Mouse (Mus musculus): ENCODE data around the gene Map2k3. TPM values are rescaled to one million over a fixed set of nuclear protein-coding genes. Genes with fewer than 3 reads are reported as not detected.

Gene Map2k3
- polyA plus RNA-seq, 1 experiment from 2014 or later = 86.4 TPM

- Histone ChIP-seq H3K4me1 (replicated peaks; ENCODE audit: control insufficient read depth, insufficient read depth, low read length) (no peaks in the 10 kb centered on the region), H3K27me3 (replicated peaks; ENCODE audit: control insufficient read depth, insufficient read depth, low read length) (no peaks in the 10 kb centered on the region), H3K4me2 (replicated peaks; ENCODE audit: low read depth) (no peak overlapping the region), H3K4me3 (ENCODE audit: low read depth, low read length) (no peak overlapping the region), H3K9me3 (ENCODE audit: control insufficient read depth) (no peaks in the 10 kb centered on the region), H3K27ac (ENCODE audit: low read depth, low read length) (no peak overlapping the region), H3K36me3 (ENCODE audit: control insufficient read depth, insufficient read depth) (no peaks in the 10 kb centered on the region), H3K9ac (ENCODE audit: low read depth, low read length) (no peak overlapping the region)
- WGBS = 76% methylated on average over 2 of the region's 2 CpGs
- no peak for ATAC-seq
- no peak for TF ChIP-seq CTCF (IDR thresholded peaks at IDR 0.05; ENCODE audit: low read depth)
These were observed 11.8 kb upstream of the Map2k3 start for GRCm38 (mm10) chr11:60920021-60920420.

- no peaks in the 10 kb centered on the region for H3K27me3 ChIP-seq (replicated peaks; ENCODE audit: control insufficient read depth, insufficient read depth, low read length)
- H3K4me1 ChIP-seq (replicated peaks; ENCODE audit: control insufficient read depth, insufficient read depth, low read length) = no peaks in the 10 kb centered on the region
- TF ChIP-seq CTCF (IDR thresholded peaks at IDR 0.05; ENCODE audit: low read depth) = no peak
- H3K4me3 ChIP-seq (ENCODE audit: low read depth, low read length) = no peak overlapping the region
- H3K9ac ChIP-seq (ENCODE audit: low read depth, low read length) = no peak overlapping the region
- H3K9me3 ChIP-seq (ENCODE audit: control insufficient read depth) = no peaks in the 10 kb centered on the region
- 68% methylated on average over 1 of the region's 1 CpGs for WGBS
- H3K27ac ChIP-seq (ENCODE audit: low read depth, low read length) = no peak overlapping the region
- no peak overlapping the region for H3K4me2 ChIP-seq (replicated peaks; ENCODE audit: low read depth)
- no peak for ATAC-seq
- H3K36me3 ChIP-seq (ENCODE audit: control insufficient read depth, insufficient read depth) = no peaks in the 10 kb centered on the region
These were observed 9.6 kb upstream of the Map2k3 start for GRCm38 (mm10) chr11:60922195-60922594.

- Histone ChIP-seq H3K4me1 (replicated peaks; ENCODE audit: control insufficient read depth, insufficient read depth, low read length) (no peaks in the 10 kb centered on the region), H3K9ac (ENCODE audit: low read depth, low read length) (no peak overlapping the region), H3K36me3 (ENCODE audit: control insufficient read depth, insufficient read depth) (no peaks in the 10 kb centered on the region), H3K9me3 (ENCODE audit: control insufficient read depth) (no peaks in the 10 kb centered on the region), H3K4me2 (replicated peaks; ENCODE audit: low read depth) (no peak overlapping the region), H3K27me3 (replicated peaks; ENCODE audit: control insufficient read depth, insufficient read depth, low read length) (no peaks in the 10 kb centered on the region), H3K27ac (ENCODE audit: low read depth, low read length) (no peak overlapping the region), H3K4me3 (ENCODE audit: low read depth, low read length) (no peak overlapping the region)
- TF ChIP-seq CTCF (IDR thresholded peaks at IDR 0.05; ENCODE audit: low read depth) = no peak
- 84% methylated on average over 5 of the region's 5 CpGs for WGBS
- no peak for ATAC-seq
These were observed 8.9 kb upstream of the Map2k3 start for GRCm38 (mm10) chr11:60922964-60923363.

GRCm38 (mm10) chr11:60924498-60924897 is 7.3 kb upstream of the Map2k3 start:
- H3K4me3 ChIP-seq (ENCODE audit: low read depth, low read length) = no peak overlapping the region
- H3K4me2 ChIP-seq (replicated peaks; ENCODE audit: low read depth) = no peak overlapping the region
- H3K9ac ChIP-seq (ENCODE audit: low read depth, low read length) = no peak overlapping the region
- no peak overlapping the region for H3K27ac ChIP-seq (ENCODE audit: low read depth, low read length)
- no peaks in the 10 kb centered on the region for H3K36me3 ChIP-seq (ENCODE audit: control insufficient read depth, insufficient read depth)
- no peaks in the 10 kb centered on the region for H3K27me3 ChIP-seq (replicated peaks; ENCODE audit: control insufficient read depth, insufficient read depth, low read length)
- TF ChIP-seq CTCF (IDR thresholded peaks at IDR 0.05; ENCODE audit: low read depth) = no peak
- H3K9me3 ChIP-seq (ENCODE audit: control insufficient read depth) = no peaks in the 10 kb centered on the region
- H3K4me1 ChIP-seq (replicated peaks; ENCODE audit: control insufficient read depth, insufficient read depth, low read length) = no peaks in the 10 kb centered on the region
- no peak for ATAC-seq
- WGBS = 37% methylated on average over 6 of the region's 6 CpGs

GRCm38 (mm10) chr11:60924981-60925380 is 6.9 kb upstream of the Map2k3 start:
- Histone ChIP-seq H3K27me3 (replicated peaks; ENCODE audit: control insufficient read depth, insufficient read depth, low read length) (no peaks in the 10 kb centered on the region), H3K9ac (ENCODE audit: low read depth, low read length) (no peak overlapping the region), H3K9me3 (ENCODE audit: control insufficient read depth) (no peaks in the 10 kb centered on the region), H3K27ac (ENCODE audit: low read depth, low read length) (no peak overlapping the region), H3K4me2 (replicated peaks; ENCODE audit: low read depth) (no peak overlapping the region), H3K4me1 (replicated peaks; ENCODE audit: control insufficient read depth, insufficient read depth, low read length) (no peaks in the 10 kb centered on the region), H3K4me3 (ENCODE audit: low read depth, low read length) (no peak overlapping the region), H3K36me3 (ENCODE audit: control insufficient read depth, insufficient read depth) (no peaks in the 10 kb centered on the region)
- TF ChIP-seq CTCF (IDR thresholded peaks at IDR 0.05; ENCODE audit: low read depth) = no peak
- no peak for ATAC-seq
- 86% methylated on average over 1 of the region's 1 CpGs for WGBS

- 0% methylated on average over 9 of the region's 9 CpGs for WGBS
- H3K4me3 ChIP-seq (ENCODE audit: low read depth, low read length) = no peak overlapping the region
These were observed 4.6 kb upstream of the Map2k3 start for GRCm38 (mm10) chr11:60927264-60927663.

More at GRCm38 (mm10) chr11:60927264-60927663, 4.6 kb upstream of the Map2k3 start:
- H3K36me3 ChIP-seq (ENCODE audit: control insufficient read depth, insufficient read depth) = no peaks in the 10 kb centered on the region
- peak overlapping the region; percentile 52 for H3K4me2 ChIP-seq (replicated peaks; ENCODE audit: low read depth)
- H3K27ac ChIP-seq (ENCODE audit: low read depth, low read length) = no peak overlapping the region
- no peaks in the 10 kb centered on the region for H3K4me1 ChIP-seq (replicated peaks; ENCODE audit: control insufficient read depth, insufficient read depth, low read length)
- H3K9me3 ChIP-seq (ENCODE audit: control insufficient read depth) = no peaks in the 10 kb centered on the region
- no peak overlapping the region for H3K9ac ChIP-seq (ENCODE audit: low read depth, low read length)
- no peaks in the 10 kb centered on the region for H3K27me3 ChIP-seq (replicated peaks; ENCODE audit: control insufficient read depth, insufficient read depth, low read length)
- peak; percentile 66 for ATAC-seq
- peak; percentile 98 for TF ChIP-seq CTCF (IDR thresholded peaks at IDR 0.05; ENCODE audit: low read depth)
